Mouse (Mus musculus): ENCODE measurements at regions not wholly inside any gene's neighbourhood (a gene's known extent, or its start where the extent isn't known, plus 50 kb on each side); places are given as distances from the start of the nearest gene placed in this dataset.

GRCm38 (mm10) chr6:51272136-51272736, 160.2 kb upstream of the Nfe2l3 start:
- DNase-seq (ENCODE audit: low spot score in 2 of 2) = no peak

DNA sequence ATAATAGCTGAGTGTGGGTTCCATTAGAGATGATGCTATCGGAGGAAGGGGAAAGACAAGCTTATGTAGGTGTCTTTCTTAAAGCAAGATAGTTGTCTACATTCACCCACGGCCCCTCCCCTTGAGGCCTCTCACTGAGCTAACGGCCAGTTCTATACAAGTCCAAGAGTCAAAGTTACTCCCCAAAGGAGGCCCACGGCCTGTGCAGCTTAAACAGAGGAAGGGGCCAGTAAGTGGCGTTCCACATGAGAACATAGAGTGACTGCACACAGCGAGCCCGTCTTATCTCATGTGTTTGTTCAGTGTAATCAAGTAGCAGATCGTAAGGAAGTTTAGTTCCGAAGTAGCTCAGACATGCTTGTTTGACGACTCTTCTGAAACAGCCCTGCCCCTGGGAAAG, 153.0 kb upstream of the Nfe2l3 start:
- DNase-seq (ENCODE audit: low spot score in 2 of 2) = no peak

DNA sequence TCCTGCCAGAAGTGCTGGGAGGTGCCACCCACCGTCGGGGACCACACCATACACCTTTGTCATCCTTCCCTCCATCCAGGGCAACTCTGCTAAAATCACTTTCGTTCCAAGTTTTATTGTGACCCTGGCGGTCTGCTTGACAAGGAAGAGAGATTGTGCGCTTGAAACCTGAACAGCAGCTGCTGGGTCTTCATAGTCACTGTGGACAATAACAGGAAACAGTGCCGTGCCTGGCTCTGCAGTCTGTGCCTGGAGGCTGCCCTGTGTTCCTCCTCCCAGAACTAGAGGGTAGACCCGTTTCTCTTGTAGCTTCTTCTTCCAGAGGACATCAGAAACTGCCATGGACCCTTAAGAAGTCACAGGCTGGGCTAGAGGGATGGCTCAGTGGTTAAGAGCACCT, 152.2 kb upstream of the Nfe2l3 start:
- no peak for DNase-seq (ENCODE audit: low spot score in 2 of 2)

DNA sequence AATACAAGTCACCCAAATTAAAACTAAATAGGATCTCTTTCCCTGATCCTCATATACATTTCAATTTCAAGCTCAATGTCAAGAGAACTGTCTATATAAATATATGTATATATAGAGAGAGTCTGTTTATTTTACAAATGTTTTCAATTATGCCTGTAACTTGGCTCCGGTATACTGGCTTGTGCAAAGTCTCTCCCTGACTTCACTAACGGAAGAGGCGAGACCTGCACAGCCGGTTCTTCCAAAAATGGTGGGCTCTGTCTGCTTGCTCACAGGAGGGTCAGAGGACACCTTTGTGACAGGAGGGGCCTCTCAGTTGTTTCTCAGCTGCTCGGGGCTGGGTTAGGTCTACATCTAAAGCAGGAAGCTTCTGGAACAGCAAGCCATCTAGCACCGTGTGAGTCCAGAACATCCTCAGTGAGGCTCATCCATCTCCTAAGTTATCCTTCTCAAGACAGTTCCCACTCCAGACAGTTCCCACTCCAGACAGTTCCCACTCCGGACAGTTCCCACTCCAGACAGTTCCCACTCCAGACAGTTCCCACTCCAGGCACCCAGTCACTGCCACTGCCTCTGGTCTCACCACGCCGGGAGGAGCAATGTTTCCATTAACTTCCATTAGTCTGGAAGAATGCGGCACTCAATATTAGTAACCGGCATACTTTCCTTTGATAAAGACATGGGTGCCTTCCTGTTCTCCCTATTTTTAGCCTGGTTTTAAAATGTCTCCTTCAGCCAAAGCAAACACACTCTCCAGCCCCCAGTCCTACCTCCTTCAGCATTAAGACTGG, 148.4 kb upstream of the Nfe2l3 start:
- DNase-seq (ENCODE audit: low spot score in 2 of 2) = no peak

- DNase-seq (ENCODE audit: low spot score in 2 of 2) = no peak
These were observed 147.6 kb upstream of the Nfe2l3 start for GRCm38 (mm10) chr6:51284881-51285280.

GRCm38 (mm10) chr6:51286836-51287235, 145.6 kb upstream of the Nfe2l3 start:
- no peak for DNase-seq (ENCODE audit: low spot score in 2 of 2)

GRCm38 (mm10) chr6:51287383-51287782, 145.1 kb upstream of the Nfe2l3 start:
- DNase-seq (ENCODE audit: low spot score in 2 of 2) = no peak

DNA sequence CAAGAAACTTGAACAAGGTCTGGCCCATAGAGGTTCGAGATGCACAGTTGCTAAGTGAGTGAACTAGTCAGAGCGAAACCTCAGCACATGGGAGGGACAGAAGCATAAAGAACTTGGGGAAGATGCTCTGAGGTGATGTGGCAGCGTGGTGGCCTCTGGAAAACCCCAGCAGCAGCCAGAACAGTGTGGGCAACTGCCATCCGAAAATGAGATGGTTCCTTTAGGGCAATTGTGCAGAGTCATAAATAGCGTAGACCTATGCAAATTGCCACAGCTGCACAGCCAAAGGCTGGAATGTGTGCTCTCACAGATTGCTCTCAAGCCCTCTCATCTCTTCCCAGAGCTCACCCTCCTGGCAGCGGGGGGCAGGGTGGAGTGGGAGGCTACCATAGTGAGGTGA, 144.7 kb upstream of the Nfe2l3 start:
- no peak for DNase-seq (ENCODE audit: low spot score in 2 of 2)

DNA sequence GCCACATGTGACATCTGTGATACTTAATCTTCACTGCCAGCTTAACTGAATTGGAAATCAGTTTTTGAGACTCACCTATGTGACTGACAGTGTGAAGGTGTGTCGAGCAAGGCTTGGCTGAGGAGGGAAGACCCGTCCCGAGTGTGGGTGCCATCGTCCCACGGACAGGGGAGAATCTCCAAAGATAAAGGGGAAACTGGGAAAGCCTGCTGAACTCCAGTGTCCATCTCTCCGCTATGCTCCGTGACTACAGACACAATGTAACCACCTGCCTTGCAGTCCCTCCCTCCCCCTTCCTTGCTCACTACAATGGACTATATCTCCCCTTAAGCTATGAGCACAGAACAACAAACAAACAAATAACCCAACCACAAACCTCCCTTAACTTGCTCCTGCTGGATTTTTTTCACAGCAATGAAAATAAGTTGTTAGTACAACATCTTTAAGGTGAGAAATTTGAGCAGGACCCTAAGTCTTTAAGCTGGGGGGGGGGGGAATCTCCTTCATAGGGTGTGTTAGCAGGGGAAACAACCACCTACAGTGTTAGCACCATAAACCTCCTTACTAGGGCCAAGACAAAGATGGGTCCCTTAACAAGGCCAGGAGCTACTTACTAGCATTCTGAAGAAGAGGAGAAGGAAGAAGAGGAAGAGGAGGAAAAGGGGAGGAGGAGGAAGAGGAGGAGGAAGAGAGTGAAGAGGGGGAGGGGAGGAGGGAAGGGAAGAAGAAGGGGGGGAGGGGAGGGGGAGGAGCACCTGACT, 144.0 kb upstream of the Nfe2l3 start:
- DNase-seq (ENCODE audit: low spot score in 2 of 2) = no peak

- DNase-seq (ENCODE audit: low spot score in 2 of 2) = no peak
These were observed 143.3 kb upstream of the Nfe2l3 start for GRCm38 (mm10) chr6:51289067-51289725.

DNA sequence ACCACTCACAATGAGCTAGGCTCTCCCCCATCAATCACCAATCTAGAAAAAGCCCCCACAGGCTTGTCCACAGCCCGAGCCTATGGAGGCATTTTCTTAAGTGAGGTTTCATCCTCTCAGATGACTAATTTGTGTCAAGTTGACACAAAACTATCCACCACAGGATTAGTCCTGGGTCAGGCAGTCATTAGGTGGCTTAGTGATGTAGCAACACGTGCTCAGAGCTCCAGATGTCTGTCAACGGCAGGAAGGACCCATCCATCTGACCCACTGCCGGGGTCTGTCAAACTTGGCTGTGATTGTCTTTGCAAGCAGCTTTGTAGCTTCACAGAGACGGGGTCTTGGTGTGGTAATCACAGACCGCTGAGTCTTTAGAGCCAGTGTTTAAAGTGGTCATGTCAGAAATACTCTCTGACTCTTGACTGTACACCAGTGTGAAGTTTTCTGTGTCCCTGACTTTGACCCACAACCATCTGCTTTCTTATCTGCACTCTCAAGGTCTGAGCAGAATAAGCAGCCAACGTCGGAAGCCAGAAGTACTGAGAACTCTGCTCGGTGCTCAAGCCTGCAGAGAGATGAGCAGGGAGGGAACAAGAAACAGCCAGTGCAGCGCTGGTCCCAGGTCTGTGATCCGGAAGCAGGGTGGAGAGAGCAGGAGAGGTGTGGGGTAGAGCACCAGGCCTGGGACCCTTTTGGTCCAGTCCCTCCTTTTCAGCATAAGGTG, 131.6 kb upstream of the Nfe2l3 start:
- no peak for DNase-seq (ENCODE audit: low spot score in 2 of 2)

DNA sequence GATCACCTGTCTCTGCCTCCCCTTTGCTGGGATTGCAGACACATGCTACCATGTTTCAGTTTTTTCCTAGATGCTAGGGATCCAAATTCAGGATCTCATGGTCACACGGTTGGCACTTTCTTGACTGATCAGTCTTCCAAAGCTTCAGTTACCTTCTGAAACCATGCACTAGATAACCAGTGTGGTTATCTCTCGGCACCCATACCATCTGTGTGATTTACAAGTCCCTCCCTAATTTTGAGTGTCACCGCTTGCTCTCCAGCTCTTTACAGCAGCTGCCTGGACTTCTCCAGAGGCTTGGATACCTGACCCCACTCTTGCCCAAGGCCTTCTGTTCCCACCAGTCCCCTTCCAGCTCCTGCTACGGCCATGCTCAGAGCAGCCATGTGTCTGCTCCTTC, 130.6 kb upstream of the Nfe2l3 start:
- DNase-seq (ENCODE audit: low spot score in 2 of 2) = no peak

GRCm38 (mm10) chr6:51302240-51302639, 130.2 kb upstream of the Nfe2l3 start:
- no peak for DNase-seq (ENCODE audit: low spot score in 2 of 2)

DNA sequence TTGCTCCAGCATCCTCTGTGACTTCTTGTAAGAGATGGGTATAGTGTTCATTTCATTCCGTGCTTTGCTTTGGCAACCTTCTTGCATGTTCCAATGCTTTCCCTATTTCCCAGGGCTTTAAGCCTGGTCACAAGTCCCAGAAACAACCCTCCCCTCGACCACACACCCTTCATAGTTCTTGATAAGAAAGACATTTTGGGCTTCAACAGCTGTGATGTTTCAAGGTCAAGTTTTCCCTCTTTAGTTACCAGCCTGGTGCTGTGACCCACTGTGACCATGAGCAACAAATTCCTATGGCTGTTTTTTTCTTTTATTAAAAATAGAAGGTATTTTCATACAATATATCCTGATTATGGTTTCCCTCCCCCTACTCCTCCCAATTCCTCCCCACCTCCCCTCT, 114.1 kb upstream of the Nfe2l3 start:
- no peak for DNase-seq (ENCODE audit: low spot score in 2 of 2)

DNA sequence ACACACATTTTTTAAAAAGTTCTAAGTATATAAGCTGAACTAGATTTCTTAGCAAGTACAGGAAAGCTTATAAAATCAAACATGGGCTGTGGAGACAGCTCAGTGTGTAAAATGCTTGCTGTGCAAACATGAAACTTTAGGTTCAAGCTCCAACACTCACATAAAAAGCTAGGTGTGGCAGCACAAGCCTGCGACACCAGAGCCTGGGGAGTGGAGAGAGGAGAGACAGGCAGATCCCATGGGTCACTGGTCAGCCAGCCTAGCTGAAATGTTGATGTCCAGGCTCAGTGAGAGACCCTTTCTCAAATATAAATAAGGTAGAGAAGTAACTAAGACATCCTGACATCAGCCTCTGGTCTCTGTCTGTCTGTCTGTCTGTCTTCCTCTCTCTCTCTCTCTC, 112.5 kb upstream of the Nfe2l3 start:
- no peak for DNase-seq (ENCODE audit: low spot score in 2 of 2)

DNA sequence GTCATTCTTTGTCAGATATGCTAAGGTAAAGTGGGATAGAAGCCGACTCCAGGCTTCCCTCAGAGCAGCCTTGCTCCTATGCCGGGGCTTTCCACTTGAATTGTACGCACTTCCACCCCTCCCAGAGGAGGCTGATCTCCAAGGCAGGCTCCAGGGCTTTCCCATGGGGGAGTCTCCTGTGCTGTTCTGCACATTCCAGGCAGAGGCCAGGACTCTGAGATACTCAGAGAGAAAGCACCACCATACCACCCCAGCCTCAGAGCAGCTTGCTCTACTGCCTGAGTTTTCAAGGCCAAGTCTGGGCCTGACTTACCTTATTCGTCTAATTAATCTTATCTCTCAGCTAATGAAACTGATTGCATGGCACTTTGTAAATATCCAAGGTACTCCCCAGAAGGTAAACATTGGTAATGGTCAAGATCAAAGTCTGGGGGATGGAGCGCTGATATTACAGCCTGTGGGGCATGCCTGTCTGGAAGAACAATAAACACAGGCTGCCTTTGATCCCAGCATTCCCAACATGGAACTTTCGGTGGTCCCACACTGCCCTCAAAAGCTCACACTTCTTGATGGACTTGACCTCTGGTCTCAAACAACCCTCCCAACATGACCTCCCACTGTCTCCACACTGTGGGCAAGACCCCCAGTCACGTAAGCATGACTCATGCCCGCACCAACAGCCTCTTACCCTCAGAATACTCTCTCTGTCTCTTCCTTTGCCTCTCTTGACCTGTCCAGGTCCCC, 111.6 kb upstream of the Nfe2l3 start:
- DNase-seq (ENCODE audit: low spot score in 2 of 2) = no peak

- DNase-seq (ENCODE audit: low spot score in 2 of 2) = no peak
These were observed 106.2 kb upstream of the Nfe2l3 start for GRCm38 (mm10) chr6:51326103-51326829.

GRCm38 (mm10) chr6:51329070-51329995, 103.1 kb upstream of the Nfe2l3 start:
- no peak for DNase-seq (ENCODE audit: low spot score in 2 of 2)

- DNase-seq (ENCODE audit: low spot score in 2 of 2) = no peak
These were observed 102.3 kb upstream of the Nfe2l3 start for GRCm38 (mm10) chr6:51330069-51330706.
